10 mouse cellular contexts compared by ENCODE assay signal in genomic region chr2:70262565-70263082, GRCm38 (mm10).
DNase-seq lines count a peak whose midpoint lies in the region; ATAC-seq lines count a peak whose summit lies in the region.
"Had no signal": no experiment of that assay in that cellular context is flagged by ENCODE, and none has a peak within 500 bp of the region (broad histone marks: within the 10 kb centered on the region; RNA-seq: fewer than 3 reads in every experiment).

No protein-coding gene starts in this region.

- H3K4me3 ChIP-seq in heart, embryonic 12.5 days, result no peak overlapping the region
- no peak overlapping the region for H3K4me3 ChIP-seq in forebrain, embryonic 16.5 days (replicated peaks; ENCODE audit: low read length)
- H3K4me3 ChIP-seq: stomach, embryonic 15.5 days had no signal

- H3K9me3 ChIP-seq in heart, embryonic 12.5 days (replicated peaks), result no peaks in the 10 kb centered on the region
- no peaks in the 10 kb centered on the region for H3K9me3 ChIP-seq in forebrain, embryonic 16.5 days (ENCODE audit: control insufficient read depth, low read length)
- H3K9me3 ChIP-seq: stomach, embryonic 15.5 days had no signal

- H3K4me2 ChIP-seq in heart, embryonic 12.5 days, result peak overlapping the region; percentile 17
- no peak overlapping the region for H3K4me2 ChIP-seq in forebrain, embryonic 16.5 days (ENCODE audit: low read length)
- H3K4me2 ChIP-seq: stomach, embryonic 15.5 days had no signal

- peak overlapping the region; percentile 31 for H3K27ac ChIP-seq in heart, embryonic 12.5 days (ENCODE audit: poor library complexity, severe bottlenecking)
- H3K27ac ChIP-seq in forebrain, embryonic 16.5 days (ENCODE audit: low read length), result peak overlapping the region; percentile 23; the same call in 1 of the 2 replicates
- H3K27ac ChIP-seq: liver, embryonic 14.5 days; stomach, embryonic 15.5 days had no signal

- peaks cover 11% of the 10 kb centered on the region for H3K4me1 ChIP-seq in heart, embryonic 12.5 days (replicated peaks)
- peaks cover 28% of the 10 kb centered on the region for H3K4me1 ChIP-seq in forebrain, embryonic 16.5 days (replicated peaks; ENCODE audit: control insufficient read depth, insufficient read depth, low read length)

- no peaks in the 10 kb centered on the region for H3K36me3 ChIP-seq in heart, embryonic 12.5 days
- no peaks in the 10 kb centered on the region for H3K36me3 ChIP-seq in forebrain, embryonic 16.5 days (ENCODE audit: control insufficient read depth, insufficient read depth)
- H3K36me3 ChIP-seq: stomach, embryonic 15.5 days had no signal

- no peak overlapping the region for H3K9ac ChIP-seq in heart, embryonic 12.5 days
- 0 out of 2 replicates have a peak overlapping the region, but pooled peaks have one; percentile 22 for H3K9ac ChIP-seq in forebrain, embryonic 16.5 days (replicated peaks; ENCODE audit: low read depth, low read length)
- H3K9ac ChIP-seq: liver, embryonic 14.5 days; stomach, embryonic 15.5 days had no signal

- 17% methylated on average over 9 of the region's 9 CpGs for WGBS in heart, embryonic 12.5 days
- 41% methylated on average over 9 of the region's 9 CpGs for WGBS in forebrain, embryonic 16.5 days

- no peak for ATAC-seq in heart, embryonic 12.5 days (ENCODE audit: insufficient number of reproducible peaks, low FRiP score)
- ATAC-seq in forebrain, embryonic 16.5 days, result peak; percentile 52
- no peak for ATAC-seq in megakaryocyte-erythroid progenitor cell, adult 5-6 weeks (replicated peaks; ENCODE audit: low FRiP score, low TSS enrichment, poor library complexity, severe bottlenecking)
- no peak for ATAC-seq in monocyte, adult 5-6 weeks (replicated peaks; ENCODE audit: insufficient number of reproducible peaks, low FRiP score, low TSS enrichment, poor library complexity, severe bottlenecking)

- DNase-seq in heart, adult 9 months (ENCODE audit: low spot score in 2 of 2), result no peak
- peak; percentile 76 for DNase-seq in 3T3-L1 (ENCODE audit: low read depth, low spot score)
- peak; percentile 44 for DNase-seq in lung, postnatal 10 days
- DNase-seq in thymus, postnatal 25 days, result no peak

- H3K27me3 ChIP-seq in heart, embryonic 12.5 days (replicated peaks), result no peaks in the 10 kb centered on the region
- H3K27me3 ChIP-seq in forebrain, embryonic 16.5 days (replicated peaks; ENCODE audit: control insufficient read depth, insufficient read depth, low read length), result no peaks in the 10 kb centered on the region
- H3K27me3 ChIP-seq: stomach, embryonic 15.5 days had no signal

Comparison
In these comparisons a context has a peak if more than half of its experiments do, and no peak if none do; other contexts are left out.
1. DNase-seq: peak in 3T3-L1 (single experiment) and lung, postnatal 10 days (single experiment); none in heart, adult 9 months (0 of 2) and thymus, postnatal 25 days (single experiment).